Mouse (Mus musculus) heart, adult 8-10 months (tissue): ENCODE measurements around the gene Gm21981. TPM values are rescaled to one million over a fixed set of nuclear protein-coding genes. Genes with fewer than 3 reads are reported as not detected.

ENCODE experiments used
- DNase-seq: peaks from one replicate; pipeline ENCODE4 v3.0.0; 2022; ENCODE audit warnings: low spot score
- total RNA-seq, 4 experiments: library from RNA; stranded (reverse); gene quantifications; 2 replicates each; pipeline ENCODE4 v1.2.4; 2022

Gm21981 gene
- under 1 TPM; 0.31 to 0.68 (median 0.48) TPM for total RNA-seq

DNA sequence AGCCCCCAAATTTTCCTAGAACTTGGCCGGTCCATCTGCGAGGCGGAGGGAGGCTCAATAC, at the start of gene Gm21981:
Gm21981 (minus strand) TSS at position 14 of the 61 bp plus-strand sequence.
- no peak for DNase-seq

DNA sequence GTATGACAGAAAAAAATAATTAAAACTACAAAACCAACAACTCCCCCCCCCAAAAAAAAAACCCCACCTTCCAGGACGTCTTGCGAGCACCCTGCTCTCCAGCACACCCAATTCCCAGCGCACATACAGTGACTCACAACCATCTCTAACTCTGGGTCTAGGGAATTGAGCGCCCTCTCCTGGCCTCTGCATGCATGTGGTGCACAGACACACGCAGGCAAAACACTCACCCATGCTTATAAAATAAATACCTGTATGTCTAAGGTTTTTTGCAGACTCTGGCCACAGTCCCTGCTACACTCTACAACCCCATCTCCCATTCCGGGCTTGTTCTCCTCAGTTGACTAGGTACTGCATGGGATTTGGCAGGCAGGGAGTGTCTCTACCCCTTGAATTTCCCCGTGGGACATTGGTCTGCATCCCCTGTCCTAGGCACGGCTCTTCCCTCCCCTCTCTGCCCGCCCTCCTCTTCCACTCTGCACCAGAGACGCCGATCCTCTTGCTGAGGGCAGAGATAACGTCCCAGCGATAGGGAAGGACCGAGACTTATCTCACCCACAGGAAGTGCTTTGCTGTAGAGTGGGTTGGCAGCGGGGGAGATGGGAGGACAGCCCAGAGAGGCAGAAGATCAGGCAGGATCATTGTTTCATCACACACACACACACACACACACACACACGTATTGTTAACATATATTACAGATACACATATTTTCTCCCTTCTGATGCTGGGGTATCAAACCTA, 48.9 kb upstream of the Gm21981 start:
- DNase-seq: no peak

DNA sequence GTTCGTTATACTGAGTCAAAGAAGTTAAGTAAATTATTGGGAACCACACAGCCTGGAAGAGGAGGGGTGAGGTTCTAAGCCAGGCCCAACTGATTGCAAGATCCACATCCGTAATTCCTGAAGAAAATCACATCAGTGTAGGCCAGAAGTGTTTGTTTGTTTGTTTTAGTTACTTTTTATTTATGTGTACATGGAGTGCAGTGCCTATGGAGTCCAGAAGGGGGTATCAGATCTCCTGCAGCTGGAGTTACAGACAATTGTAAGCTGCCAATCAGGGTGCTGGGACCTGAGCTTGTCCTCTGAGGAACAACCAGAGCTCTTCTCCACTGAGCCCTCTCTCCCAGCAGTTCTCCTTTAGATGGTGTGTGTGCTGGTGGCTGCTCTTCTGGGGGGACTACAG, 45.9 kb upstream of the Gm21981 start:
- DNase-seq: no peak

DNA sequence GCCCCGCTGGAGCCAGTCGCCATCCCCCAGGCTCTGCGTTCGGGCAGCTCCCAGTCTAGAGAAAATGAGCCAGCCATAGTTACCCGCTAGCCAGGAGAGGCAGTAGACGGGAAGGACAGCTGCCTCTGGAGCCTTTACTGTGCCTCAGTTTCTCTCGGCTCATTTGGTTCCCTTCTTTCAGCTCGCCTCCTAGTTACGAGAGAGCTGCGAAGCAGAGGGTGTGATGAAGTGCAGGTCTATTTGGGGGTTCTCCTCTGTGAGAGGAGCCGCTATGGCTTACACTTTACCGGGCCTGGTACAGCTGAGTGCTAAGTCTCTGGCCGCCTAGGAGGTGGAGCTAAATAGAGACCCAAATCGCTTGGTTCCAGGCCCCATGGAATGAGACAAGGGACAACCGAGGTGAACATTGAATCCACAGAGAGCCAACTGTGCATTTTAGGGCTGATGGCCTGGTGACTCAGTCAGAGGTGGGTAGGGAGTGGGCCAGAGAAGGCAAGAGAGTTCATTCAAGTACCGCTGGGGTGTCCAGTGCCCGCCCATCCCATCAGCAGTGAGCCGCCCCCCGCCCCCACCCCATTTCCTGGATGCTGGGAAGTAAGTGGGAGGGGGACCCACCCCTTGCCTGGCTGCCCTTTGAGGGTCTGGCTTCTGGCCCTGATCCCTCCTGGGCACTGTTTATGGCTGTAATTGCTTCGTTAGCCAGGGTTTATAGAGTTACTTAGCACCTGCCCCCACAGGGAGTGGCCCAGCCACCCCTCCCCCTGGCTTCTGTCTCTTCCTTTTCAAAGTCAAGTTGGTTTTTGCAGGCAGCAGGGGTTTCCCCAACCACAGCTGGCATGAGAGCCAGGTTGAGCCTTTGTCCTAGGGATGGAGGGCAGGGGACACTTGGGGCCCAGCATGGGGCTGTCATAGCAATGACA, 44.9 kb upstream of the Gm21981 start:
- DNase-seq: no peak

DNA sequence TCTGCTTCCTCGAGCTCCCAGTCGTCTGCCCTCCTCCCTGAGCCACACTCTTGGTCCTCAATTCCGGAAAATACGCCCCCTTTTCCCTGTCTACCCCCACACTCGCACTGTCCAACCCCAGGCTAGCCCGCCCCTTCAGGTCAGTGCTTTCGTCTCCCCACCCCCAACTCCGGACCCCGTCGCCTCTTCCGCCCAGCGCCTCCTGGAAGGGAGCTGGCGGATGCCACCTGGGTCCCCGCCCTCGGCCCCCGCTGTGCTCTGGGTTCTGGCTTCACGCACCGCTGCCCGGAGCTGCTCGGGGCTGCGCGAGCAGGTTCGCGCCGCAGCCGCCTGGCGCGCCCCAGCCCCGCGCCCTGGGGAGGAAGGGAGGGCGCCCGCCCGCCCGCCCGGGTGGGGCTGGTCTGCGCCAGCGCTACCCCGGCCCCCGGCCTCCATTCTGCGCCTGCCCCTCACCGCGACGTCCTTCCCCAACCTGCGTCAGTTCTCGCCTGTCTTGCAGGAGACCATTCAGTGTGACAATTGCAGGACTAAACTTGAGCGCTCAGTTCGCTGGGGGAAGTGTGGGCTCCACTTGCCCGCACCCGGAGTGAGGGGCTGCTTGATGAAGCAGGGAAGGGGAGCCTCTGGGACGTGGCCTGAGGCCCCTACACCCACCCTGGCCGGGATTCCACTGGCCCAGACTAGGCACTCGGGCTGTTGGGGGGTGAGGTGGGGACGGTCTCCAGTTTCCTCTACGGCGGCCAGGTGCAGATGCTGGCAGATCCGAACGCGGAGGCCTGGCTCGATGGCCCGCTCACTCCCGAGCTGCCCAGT, 44.0 kb upstream of the Gm21981 start:
- no peak for DNase-seq

DNA sequence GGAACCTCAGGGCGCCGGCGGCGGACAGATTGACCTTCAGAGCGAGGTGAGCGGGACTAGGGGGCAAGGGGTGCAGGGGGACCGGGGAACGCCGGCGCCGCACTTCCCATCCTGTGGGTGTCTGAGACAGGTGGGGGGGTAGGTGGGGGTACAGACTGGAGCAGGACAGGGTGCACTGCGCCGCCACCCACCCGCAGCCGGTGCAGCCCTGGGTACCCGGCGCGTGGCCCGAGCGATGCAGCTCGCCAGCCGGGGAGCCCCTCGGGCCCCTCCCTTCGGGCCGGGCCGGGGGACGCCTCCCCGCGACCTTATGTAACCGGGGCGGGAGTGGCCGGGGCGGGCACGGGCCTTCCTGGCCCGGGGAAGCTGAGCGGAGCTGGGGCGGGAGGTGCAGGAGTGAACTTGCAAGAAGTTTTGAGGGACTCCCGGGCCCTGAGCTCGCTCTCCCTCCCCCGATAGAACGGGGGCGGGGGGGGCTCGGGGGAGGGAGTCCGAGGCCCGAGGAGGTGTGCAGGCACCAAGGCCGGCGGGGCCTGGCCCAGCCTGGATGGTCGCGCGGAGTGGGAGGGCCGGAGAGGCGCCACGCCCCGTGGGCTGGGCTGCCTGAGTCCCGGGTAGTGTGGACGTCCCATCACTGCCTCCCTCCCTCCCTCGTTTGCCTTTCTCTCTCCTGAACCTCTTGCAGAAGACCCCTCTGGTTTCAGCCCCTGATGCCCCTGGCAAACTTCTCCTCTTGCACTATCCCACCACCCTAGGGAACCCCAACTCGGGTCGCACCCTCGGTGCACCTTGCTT, 43.2 kb upstream of the Gm21981 start:
- peak; percentile 86 for DNase-seq

DNA sequence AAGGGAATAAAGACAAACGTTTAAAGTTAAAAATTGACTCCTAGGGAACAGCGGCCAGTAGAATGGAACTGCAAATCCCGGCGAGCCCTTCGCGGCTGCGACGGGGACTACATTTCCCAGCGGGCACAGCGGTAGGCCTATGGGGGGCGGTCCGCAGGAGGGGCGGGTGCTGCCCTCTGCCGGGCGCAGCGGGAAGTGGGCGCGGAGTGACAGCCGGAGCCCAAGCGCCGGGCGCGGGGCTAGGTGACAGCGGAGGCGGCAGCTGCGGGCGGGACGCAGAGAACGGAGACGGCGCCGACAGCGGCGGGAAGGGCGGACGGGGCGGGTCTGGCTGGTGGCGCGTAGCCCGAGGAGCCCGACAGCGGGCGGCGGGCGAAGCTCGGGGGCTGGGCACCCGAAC, 42.6 kb upstream of the Gm21981 start, which contains the start of gene Tfeb:
Tfeb (plus strand) TSS at position 175 of the 400 bp plus-strand sequence.
- peak; percentile 97 for DNase-seq

DNA sequence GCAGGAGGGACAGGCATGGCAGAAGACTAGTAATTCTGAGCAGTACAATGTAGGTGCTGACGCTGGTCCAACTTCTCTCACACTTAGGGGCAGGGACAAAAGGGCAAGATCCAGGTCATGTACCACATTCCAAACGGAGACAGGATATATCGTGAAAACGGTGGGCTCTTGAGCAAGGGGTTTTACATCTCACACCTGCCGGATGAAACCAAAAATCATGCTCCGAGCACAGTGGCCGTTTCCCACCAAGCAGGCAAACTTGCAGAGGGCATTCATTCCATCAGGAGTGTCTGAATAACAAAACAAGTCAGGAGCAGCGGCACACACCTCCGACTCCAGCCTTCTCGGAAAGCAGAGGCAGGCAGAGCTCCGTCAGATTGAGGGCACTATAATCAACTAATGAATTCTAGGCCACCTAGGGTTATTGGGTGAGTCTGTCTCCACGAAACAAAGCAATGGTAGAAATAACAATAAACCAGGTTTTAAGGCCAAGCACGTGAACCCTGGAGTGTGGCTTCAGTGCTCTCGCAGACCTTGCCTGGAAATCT, 41.4 kb upstream of the Gm21981 start:
- no peak for DNase-seq

DNA sequence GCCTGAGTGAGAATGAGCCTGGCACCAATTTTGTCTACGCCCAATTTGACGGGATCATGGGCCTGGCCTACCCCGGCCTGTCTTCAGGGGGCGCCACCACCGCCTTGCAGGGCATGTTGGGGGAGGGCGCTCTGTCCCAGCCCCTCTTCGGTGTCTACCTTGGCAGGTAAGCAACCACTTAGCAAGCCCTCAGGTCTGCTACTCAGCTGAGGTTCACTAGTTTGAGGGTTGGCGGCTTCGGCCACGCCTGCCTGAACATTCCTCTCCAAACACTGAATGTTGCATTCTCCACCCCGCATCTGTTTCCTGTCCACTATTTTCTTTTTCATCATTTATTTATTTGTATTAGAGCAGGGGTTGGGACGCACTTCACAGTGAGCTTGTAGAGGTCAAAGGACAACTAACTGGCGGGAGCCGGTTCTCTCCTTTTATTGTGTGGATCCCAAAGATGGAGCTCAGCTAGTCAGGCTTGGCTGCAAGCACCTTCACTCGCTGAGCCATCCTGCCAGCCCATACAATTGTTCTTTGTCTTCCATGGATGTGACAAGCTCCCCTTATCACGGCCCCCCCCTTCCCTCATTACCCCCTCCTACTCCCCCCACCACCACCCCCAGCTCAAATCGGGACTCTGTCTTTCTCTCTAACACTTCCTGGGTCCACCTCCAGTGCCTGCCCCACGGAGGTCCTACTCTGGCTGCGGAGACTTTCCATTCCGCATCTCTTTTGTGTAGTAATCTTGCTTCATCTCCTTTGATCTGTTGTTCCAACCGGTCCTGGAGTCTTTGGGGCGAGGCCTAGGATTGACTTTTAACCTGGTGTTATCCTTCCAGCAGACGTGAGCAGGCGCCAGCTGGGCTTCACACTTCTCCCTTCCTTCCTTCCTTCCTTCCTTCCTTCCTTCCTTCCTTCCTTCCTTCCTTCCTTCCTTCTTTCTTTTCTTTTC, 36.6 kb upstream of the Gm21981 start:
- no peak for DNase-seq

DNA sequence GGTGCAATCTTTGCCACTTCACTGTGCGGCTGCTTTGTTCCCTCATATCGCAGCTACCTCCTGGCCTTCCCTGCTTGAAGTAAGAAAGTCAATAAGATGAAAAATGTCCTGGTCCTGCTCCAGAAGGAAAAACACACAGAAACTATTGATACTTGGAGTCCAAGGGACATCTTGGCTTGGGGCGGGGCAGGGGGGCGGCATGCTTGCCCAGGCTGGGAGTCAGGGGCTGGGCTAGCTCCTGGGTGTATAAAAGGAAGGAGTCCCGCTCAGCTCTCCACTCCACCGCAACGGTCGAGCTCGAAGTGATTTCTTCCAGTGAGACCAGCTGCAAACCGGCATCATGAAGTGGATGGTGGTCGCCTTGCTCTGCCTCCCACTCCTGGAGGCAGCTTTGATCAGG, 32.3 kb upstream of the Gm21981 start, which contains the start of gene Pgc:
Pgc (plus strand) TSS at position 277 of the 400 bp plus-strand sequence.
- no peak for DNase-seq

DNA sequence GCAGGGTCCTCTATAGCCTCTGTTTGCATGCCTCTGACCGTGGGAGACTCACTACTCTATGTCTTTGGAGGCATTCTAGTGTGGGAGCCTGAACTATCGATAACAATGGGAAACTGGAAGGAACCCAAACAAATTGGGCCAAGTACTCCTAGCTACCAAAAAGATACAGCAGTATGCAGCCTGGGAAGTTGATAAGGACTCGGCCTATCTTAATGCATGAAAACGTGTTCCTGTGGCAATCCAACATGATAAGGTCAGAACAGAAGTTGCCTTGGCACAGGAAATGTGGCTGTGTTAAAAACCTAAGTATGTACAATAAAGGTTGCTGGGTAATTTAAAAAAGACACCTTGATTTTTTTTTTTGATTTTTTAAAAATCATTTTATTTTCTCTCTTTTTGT, 26.9 kb upstream of the Gm21981 start:
- DNase-seq: no peak

DNA sequence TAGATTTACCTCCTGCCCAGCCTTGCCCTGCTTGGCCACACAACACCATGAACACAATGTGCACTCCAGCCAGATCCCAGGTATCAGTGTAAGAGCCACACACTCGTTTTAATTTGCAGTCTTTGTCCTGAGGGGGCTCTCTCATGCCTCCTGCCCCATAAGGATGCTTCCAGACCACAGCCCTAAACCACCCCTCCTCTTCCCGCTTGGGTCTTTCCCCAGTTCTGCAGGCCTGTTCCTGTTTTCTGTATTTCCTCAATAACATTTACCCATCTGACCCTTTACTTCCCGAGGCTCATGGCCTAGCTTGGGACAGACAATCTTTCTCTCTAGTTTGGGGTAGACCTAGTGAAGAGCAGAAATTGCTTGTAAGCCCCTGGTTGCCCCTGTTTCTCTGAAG, 20.8 kb upstream of the Gm21981 start:
- DNase-seq: no peak

DNA sequence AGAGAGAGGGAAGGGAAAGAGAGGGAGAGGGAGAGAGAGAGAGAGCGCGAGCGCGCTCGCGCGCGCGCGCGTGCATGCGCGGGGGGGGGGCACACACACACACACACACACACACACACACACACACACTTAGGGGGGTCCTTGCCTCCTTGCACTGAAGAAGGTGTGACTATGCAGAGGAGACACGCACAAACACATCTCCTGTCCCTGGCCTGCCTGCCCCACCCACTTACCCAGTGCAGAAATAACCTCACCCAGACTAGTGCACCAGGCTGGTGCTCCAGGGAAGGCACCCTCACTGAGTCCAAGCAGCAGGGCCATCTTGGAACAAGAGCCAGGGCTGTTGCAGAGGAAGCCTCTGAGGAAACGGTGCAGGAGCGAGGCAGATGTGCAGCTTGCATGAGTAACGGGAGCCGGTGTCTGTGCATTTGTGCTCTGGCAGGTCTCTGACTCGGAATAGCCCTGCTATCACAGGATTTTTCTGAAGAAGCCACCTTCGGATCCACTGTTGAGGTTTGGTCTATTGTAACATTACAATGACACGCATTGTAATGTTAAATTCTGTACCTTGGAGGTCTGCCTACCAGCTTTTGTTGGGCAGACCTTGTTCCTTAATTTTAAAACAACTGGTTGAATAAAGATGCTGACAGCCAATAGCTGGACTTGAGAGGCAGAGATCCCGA, 18.8 kb upstream of the Gm21981 start:
- no peak for DNase-seq

DNA sequence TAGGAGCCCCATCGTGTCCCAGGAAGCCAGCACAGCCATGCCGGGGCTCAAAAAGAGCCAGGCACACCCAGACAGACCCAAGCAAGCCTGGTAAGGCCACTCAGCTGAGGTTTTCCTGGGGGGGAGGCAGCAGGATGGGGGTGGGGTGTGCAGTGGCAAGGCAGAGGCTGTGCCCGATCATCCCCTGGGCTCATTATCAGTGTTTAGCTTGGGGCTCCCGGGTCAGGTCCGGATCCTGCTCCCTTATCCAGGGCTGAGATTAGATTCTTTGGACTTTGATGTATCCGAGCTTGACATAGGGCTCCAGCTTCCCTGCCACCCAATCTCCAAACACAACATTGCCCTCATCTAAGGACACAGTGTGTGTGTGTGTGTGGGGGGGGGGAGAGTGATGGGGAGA, 17.6 kb upstream of the Gm21981 start:
- no peak for DNase-seq

DNA sequence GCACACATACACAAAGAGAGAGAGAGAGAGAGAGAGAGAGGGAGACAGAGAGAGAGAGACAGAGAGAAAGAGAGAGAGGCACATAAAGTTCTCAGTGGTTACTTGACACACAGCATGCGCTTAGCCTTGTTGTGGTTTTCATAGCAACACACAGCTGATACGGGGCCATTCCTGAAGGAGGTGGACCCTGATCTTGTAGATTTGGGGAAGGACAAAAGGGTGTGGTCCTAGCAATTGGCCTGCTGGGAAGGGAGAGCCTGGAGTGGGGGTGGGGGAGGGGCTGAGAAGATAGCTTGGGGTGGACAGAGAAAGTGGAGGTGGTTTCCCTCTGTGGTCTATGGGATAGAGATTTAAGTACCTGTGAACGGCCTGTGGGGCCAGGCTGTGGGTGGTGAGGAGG, 15.8 kb upstream of the Gm21981 start:
- DNase-seq: no peak

DNA sequence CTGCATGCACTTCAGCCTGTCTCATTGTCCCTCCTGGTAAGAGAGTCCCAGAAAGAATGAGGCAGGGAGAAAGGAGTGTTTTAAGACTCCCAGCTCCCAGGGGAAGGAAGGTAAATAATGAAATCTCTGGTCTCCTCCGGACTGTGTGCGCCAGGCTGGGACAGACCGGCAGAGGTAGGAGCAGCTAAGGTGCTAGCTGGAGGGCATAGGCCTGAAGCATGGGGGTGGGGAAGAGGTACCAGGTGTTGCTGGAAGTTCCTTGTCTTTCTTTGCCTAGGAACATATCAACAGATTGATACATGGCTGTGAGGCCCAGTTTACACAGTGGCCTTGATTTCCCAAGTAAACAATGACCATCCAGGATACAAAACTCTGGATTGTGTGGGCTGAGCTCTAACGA, 14.7 kb upstream of the Gm21981 start:
- no peak for DNase-seq

DNA sequence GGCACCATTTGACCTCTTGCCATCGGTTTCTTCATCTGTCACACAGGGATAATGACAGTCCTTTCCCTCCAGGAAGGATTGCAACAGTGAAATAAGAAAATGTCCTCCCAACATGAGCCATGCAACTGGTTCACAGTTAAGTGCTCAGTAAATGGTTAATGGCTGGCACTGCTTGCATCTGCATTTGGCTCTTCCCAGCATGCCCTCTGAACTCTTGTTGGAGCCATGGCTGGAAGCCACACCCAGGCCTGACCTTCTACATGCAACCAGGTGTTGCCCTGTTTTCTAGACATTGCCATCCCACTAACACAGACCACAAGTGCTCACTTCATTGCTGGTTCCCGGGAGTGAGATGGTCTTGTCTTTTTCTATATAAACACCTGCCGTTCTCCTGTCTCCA, 13.7 kb upstream of the Gm21981 start:
- no peak for DNase-seq

DNA sequence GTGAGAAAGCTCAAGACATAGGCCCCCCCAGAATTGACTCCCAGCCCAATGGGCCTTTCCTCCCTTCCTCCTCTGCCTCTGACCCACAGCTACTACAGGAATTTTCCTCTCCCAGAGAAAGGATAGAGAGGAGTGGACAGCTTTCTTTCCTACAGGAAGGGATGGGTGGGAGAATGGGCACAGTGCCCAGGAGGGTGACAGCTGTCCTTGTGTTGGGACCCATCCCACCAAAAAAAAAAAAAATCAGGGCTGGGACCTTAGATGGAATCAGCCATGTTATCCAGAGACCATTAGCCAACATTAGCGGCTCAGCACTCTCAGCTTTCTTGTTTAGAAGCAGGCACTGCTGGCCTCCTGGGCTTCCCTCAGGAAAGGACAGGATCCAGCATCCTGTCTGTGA, 11.9 kb upstream of the Gm21981 start:
- no peak for DNase-seq

DNA sequence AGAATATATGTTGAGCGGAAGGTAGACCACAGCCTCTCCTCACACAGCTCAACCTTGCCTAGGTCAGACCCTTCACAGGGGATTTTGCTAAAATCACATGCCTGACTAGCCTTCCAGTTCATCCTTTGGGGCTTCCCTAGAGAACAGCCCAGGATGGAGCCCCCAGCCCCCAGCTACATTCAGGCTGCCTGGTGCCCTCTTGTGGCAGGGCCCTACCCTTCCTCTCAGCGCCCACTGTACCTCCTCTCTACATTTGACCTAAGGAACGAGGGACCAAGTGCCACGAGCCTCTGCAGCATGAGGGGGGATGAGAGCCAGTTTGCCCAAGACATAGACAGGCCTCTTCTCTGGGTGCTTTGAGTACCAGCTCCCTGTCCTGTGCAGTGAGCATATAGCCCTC, 10.4 kb upstream of the Gm21981 start:
- no peak for DNase-seq

DNA sequence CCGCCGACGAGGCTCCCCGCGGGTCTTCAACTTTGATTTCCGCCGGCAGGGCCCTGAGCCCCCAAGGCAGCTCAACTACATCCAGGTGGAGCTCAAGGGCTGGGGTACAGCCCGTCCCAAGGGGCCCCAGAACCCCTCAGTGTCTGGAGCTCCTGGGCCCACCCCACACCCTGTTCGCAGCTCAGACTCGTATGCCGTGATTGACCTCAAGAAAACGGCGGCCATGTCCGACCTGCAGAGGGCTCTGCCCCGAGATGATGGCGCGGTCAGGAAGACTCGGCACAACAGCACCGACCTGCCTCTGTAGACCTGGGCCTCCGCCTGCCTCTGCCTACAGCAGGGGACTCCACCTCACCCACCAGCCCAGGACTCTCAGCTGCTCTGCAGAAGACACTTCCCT, 9.3 kb upstream of the Gm21981 start:
- no peak for DNase-seq
